Mouse (Mus musculus) WW6 (cell line): ENCODE data around the gene Coro1b.
A peak's percentile ranks its signal among the peaks of the same experiment; 100 is the strongest.
"Not testable (repeated sequence)": the region's sequence is repeated elsewhere in the genome, so short reads cannot be mapped to it uniquely, and the experiment has no call there.

Experiments
- DNase-seq: peaks from one replicate; pipeline ENCODE4 v3.0.0-alpha.2; 2013; ENCODE audit warnings: low read depth, low spot score

The Coro1b gene

GRCm38 (mm10) chr19:4120496-4120895 lies 27.9 kb upstream of the Coro1b start:
- DNase-seq: no peak

DNA sequence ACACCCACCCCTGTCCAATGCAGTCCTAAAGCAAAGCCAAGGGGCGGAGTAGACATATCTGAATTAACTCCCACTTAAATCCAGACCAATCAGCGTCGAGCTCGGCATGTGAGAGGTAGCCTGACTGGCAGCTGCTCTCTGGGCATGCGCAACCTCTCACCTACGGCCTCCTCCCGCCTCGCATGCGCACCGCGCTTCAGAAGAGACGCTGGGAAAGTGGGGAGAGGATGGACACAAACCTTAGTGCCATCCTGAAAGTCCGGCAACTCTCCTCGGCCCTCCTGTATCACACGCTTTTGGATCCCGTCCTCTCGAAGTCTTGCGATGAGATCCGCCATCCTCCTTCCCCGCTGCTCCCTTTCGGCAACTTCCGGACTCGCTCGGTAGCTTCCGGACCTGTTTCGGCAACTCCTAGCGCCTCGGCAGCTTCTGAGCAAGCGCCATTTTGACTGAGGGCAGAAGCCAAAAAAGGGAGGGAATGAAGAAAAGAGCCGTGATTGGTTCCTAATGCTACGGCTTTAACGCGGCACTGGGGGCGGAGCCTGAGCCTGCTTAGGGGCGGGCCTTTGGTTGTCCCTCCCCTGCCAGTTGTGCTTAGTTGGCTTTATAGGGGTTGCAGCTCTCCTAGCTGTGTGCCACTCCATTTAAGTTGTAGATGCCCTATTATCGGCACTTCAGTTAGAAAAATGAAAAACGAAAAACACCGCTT lies 27.2 kb upstream of the Coro1b start:
- DNase-seq: peak; percentile 90

DNA sequence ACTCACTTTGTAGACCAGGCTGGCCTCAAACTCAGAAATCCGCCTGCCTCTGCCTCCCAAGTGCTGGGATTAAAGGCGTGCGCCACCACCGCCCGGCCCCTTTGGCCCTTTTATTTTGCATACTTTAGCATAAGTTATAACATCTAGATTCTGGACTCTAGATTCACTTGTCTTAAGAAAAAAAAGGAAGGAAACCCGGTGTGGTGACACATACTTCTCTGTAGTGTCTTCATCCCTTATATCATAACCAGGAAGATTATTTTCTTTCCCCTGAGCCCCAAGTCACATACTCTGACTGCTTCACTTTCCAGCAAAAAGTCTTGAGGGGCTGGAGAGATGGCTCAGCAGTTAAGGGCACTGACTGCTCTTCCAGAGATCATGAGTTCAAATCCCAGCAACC lies 26.5 kb upstream of the Coro1b start:
- not testable (repeated sequence) for DNase-seq

GRCm38 (mm10) chr19:4122411-4123370 lies 25.7 kb upstream of the Coro1b start:
- DNase-seq: no peak

DNA sequence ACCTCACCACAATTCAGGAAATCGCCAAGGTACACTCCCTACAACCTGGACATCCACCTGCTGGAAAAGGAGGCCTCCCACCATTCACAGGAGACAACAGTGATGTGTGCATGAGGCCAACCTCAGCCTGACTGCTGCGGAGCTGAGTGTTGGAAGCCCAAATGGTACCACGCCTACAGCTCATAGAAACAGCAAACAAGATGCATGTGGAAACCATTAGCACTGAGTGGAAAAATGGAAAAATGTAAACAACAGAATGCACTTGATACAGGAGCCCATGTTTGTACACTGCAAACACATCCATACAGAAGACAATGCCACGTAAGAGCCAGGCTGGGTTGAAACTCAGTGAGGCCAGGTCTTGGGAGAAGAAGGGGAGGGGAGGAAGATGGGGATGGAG lies 24.0 kb upstream of the Coro1b start:
- DNase-seq: no peak

- DNase-seq: not testable (repeated sequence)
Measured at GRCm38 (mm10) chr19:4125268-4125667, 23.2 kb upstream of the Coro1b start.

- DNase-seq: peak; percentile 95
Measured at GRCm38 (mm10) chr19:4125741-4126696, 22.4 kb upstream of the Coro1b start, which contains the start of gene Aip. Gene Aip (minus strand): TSS chr19:4125858.

GRCm38 (mm10) chr19:4126759-4127495 lies 21.5 kb upstream of the Coro1b start:
- DNase-seq: no peak

DNA sequence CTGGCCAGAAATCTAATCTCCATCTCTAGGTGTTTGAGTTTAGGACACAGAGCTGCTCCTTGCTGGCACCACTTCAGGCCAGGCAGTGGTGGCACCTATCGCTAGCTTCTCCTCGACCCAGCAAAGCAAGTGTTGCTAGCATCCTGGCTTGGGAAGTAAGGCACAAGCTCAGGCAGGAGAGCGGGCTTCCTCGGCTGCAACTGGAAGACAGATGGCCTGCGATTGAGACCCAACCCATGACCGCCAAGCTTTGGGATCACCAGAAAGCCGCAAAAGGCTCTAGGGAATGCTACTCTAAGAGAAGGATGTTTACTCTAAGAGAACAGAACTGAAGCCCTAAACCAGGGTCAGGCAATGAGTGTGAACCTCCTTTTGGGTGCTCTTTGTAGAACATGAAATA lies 19.0 kb upstream of the Coro1b start:
- DNase-seq: no peak

- DNase-seq: no peak
Measured at GRCm38 (mm10) chr19:4130106-4130505, 18.3 kb upstream of the Coro1b start.

GRCm38 (mm10) chr19:4131075-4131474 lies 17.3 kb upstream of the Coro1b start:
- DNase-seq: no peak

GRCm38 (mm10) chr19:4131768-4132167 lies 16.7 kb upstream of the Coro1b start:
- no peak for DNase-seq

- DNase-seq: no peak
Measured at GRCm38 (mm10) chr19:4134354-4134753, 14.1 kb upstream of the Coro1b start.

- DNase-seq: not testable (repeated sequence)
Measured at GRCm38 (mm10) chr19:4135229-4135962, 13.0 kb upstream of the Coro1b start.

DNA sequence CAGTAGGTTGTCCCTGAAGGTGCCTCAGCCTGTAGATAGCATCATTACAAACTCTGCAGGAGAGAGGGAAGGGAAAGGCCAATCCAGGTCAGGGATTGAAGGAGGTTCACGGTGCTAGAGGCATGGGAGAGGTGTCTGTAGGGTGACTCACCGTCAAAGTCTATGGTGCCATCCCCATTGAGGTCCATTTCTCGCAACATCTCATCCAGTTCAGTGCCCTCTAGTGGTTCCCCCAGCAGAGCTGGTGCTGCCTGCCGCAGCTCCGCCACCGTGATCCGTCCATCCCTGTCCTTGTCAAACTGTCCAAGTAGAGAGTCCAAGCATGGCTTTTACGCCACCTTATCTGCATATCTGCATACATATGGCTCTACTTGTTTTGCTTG lies 12.5 kb upstream of the Coro1b start:
- not testable (repeated sequence) for DNase-seq

GRCm38 (mm10) chr19:4136463-4136862 lies 12.0 kb upstream of the Coro1b start:
- no peak for DNase-seq

GRCm38 (mm10) chr19:4137913-4138312 lies 10.5 kb upstream of the Coro1b start:
- DNase-seq: no peak

DNA sequence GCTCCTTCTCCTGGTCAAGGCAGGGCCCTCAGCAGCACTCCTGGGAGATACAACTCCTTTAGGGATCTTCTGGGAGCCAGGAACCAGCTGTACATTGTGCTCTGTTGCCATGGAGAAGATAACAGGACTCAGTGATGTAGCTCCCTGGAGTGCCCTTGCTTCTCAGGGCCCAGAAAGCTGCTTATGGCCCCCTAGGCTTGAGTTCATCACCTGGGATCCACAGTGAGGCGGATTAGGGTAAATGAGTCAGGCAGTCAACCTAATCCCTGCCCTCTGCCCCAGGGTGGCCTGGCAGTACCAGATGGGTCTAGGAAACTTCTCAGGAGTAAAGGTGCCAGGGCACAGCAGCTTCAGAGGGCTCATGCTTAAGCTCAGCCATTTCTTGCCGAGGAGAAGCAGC lies 9.0 kb upstream of the Coro1b start, which contains the start of gene Gpr152:
Gpr152 (plus strand) TSS at position 342 of the 400 bp plus-strand sequence.
- no peak for DNase-seq

GRCm38 (mm10) chr19:4140147-4140546 lies 8.3 kb upstream of the Coro1b start:
- no peak for DNase-seq
